Mouse (Mus musculus): ENCODE results near the gene Ppm1l. TPM values are rescaled to one million over a fixed set of nuclear protein-coding genes. Genes with fewer than 3 reads are reported as not detected.

Ppm1l gene
- polyA plus RNA-seq, 1 experiment from 2014 or later, result 5.7 TPM

DNA sequence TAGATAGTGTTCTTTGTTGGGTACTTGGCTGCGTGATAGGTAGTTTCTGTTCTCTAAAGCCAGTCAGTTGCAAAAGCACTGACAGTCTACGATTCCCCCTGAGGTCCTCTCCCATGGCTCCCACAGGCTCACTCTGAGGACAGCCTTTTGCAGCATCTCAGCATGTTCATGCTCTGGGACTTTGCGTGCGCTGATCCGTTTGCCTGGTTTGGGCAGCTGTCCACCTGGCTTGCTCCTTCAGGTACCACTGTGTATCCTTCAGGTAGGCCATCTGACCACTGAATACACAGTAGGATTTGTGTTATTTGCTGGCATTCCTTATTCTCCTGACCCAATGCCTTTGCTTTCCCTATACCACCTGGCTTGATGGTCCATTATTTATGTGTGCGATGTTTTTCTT lies 33.3 kb downstream of the Ppm1l start:
- WGBS, result 92% methylated on average over 6 of the region's 6 CpGs

GRCm38 (mm10) chr3:69352194-69352593 lies 35.5 kb downstream of the Ppm1l start:
- H3K4me1 ChIP-seq (ENCODE audit: insufficient read depth, low read length), result no peaks in the 10 kb centered on the region
- ATAC-seq (ENCODE audit: low FRiP score, low TSS enrichment), result no peak
- H3K9ac ChIP-seq (replicated peaks; ENCODE audit: low read length), result no peak overlapping the region
- no peaks in the 10 kb centered on the region for H3K9me3 ChIP-seq (ENCODE audit: low read length)
- H3K4me2 ChIP-seq (replicated peaks; ENCODE audit: low read depth, low read length), result no peak overlapping the region
- no peaks in the 10 kb centered on the region for H3K36me3 ChIP-seq (ENCODE audit: insufficient read depth, low read length)
- H3K4me3 ChIP-seq (ENCODE audit: low read length), result no peak overlapping the region
- no peak overlapping the region for H3K27ac ChIP-seq (ENCODE audit: low read length)
- 67% methylated on average over 1 of the region's 1 CpGs for WGBS
- no peaks in the 10 kb centered on the region for H3K27me3 ChIP-seq (ENCODE audit: insufficient read depth, low read length)

More for the DNA sequence above, 33.3 kb downstream of the Ppm1l start:
- Histone ChIP-seq H3K9me3 (ENCODE audit: low read length) (no peaks in the 10 kb centered on the region), H3K4me2 (replicated peaks; ENCODE audit: low read depth, low read length) (no peak overlapping the region), H3K36me3 (ENCODE audit: insufficient read depth, low read length) (no peaks in the 10 kb centered on the region), H3K27ac (ENCODE audit: low read length) (no peak overlapping the region), H3K9ac (replicated peaks; ENCODE audit: low read length) (no peak overlapping the region), H3K4me1 (ENCODE audit: insufficient read depth, low read length) (no peaks in the 10 kb centered on the region), H3K4me3 (ENCODE audit: low read length) (no peak overlapping the region), H3K27me3 (ENCODE audit: insufficient read depth, low read length) (no peaks in the 10 kb centered on the region)
- ATAC-seq (ENCODE audit: low FRiP score, low TSS enrichment), result no peak

DNA sequence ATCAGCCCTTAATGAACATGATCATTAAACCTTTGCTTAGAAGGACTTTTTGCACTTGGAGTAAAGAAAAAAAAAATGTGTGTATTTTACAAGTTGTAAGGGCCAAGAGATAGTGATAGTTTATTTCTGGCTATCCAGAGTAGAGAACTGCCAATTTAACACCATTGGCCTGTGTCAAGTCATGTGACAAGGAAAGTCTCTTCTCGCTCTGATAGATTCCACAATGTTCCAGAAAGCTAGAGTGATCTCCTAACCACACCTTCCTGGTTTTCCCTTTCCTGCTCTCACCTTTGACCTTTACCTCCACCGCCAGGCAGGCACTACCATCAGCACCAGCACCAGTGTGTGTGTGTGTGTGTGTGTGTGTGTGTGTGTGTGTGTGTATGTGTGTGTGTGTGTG lies 38.0 kb downstream of the Ppm1l start:
- H3K9me3 ChIP-seq (ENCODE audit: low read length), result peaks cover 2% of the 10 kb centered on the region; the same call in 1 of the 2 replicates
- no peak for ATAC-seq (ENCODE audit: low FRiP score, low TSS enrichment)
- H3K4me1 ChIP-seq (ENCODE audit: insufficient read depth, low read length), result no peaks in the 10 kb centered on the region
- WGBS, result 77% methylated on average over 2 of the region's 2 CpGs
- no peak overlapping the region for H3K4me3 ChIP-seq (ENCODE audit: low read length)
- no peaks in the 10 kb centered on the region for H3K36me3 ChIP-seq (ENCODE audit: insufficient read depth, low read length)
- H3K27me3 ChIP-seq (ENCODE audit: insufficient read depth, low read length), result no peaks in the 10 kb centered on the region
- no peak overlapping the region for H3K4me2 ChIP-seq (replicated peaks; ENCODE audit: low read depth, low read length)
- no peak overlapping the region for H3K9ac ChIP-seq (replicated peaks; ENCODE audit: low read length)
- H3K27ac ChIP-seq (ENCODE audit: low read length), result no peak overlapping the region

DNA sequence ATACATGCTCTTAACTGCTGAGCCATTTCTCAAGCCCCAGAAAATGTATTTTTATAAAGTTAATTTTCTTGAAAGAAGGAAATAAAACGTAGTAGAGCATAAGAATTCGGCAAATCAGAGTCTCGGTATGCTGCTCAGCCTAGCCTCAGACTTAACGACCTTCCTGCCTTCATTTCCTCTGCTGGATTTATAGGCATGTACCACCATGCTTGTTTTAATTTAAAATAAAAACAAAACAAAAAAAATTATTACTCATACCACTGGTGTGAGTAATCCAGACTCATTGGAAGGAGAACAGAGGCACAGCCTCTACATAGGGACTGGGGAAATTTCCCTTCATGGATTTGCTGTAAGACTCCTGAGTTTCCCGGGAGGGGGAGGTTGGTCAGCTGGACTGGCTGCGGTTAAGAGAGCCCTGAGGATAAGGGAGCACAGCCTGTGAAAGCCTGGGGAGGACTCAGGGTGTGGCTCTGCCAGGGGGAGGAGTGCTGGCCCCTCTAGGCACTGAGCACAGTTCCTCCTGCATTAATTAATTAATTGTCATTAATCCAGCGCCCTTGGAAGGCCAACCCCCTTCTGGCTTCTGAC lies 39.5 kb downstream of the Ppm1l start:
- no peak overlapping the region for H3K4me3 ChIP-seq (ENCODE audit: low read length)
- H3K4me1 ChIP-seq (ENCODE audit: insufficient read depth, low read length), result no peaks in the 10 kb centered on the region
- no peak overlapping the region for H3K4me2 ChIP-seq (replicated peaks; ENCODE audit: low read depth, low read length)
- 46% methylated on average over 7 of the region's 7 CpGs for WGBS
- H3K9ac ChIP-seq (replicated peaks; ENCODE audit: low read length), result no peak overlapping the region
- H3K36me3 ChIP-seq (ENCODE audit: insufficient read depth, low read length), result no peaks in the 10 kb centered on the region
- peak; percentile 71 for ATAC-seq (ENCODE audit: low FRiP score, low TSS enrichment)
- H3K9me3 ChIP-seq (ENCODE audit: low read length), result peaks cover 4% of the 10 kb centered on the region; the same call in 1 of the 2 replicates
- H3K27ac ChIP-seq (ENCODE audit: low read length), result no peak overlapping the region
- no peaks in the 10 kb centered on the region for H3K27me3 ChIP-seq (ENCODE audit: insufficient read depth, low read length)

DNA sequence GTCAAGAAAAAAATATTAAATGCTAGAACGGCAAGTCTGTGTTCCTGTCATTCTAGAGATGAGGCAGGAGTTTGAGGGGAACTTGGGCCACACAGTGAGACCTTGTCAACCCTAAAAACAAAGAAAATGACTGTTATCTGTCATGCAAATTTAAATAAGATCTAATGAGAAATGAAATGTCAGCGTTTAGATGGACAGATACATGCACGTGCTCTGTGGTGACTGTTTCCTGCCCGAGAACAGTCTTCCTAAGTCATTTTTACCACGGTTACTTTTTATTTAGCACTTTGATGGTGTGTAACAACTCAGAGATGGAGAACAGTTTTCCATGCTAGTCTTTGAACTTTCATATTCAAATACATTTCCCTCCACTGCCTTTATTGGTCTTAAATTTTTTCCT lies 40.1 kb downstream of the Ppm1l start:
- WGBS, result 74% methylated on average over 5 of the region's 5 CpGs
- Histone ChIP-seq H3K36me3 (ENCODE audit: insufficient read depth, low read length) (no peaks in the 10 kb centered on the region), H3K27me3 (ENCODE audit: insufficient read depth, low read length) (no peaks in the 10 kb centered on the region), H3K4me3 (ENCODE audit: low read length) (no peak overlapping the region), H3K27ac (ENCODE audit: low read length) (no peak overlapping the region), H3K4me1 (ENCODE audit: insufficient read depth, low read length) (no peaks in the 10 kb centered on the region), H3K9me3 (ENCODE audit: low read length) (peaks cover 4% of the 10 kb centered on the region; the same call in 1 of the 2 replicates), H3K4me2 (replicated peaks; ENCODE audit: low read depth, low read length) (no peak overlapping the region), H3K9ac (replicated peaks; ENCODE audit: low read length) (no peak overlapping the region)
- ATAC-seq (ENCODE audit: low FRiP score, low TSS enrichment), result no peak

GRCm38 (mm10) chr3:69357897-69358619 lies 41.4 kb downstream of the Ppm1l start:
- 79% methylated on average over 12 of the region's 12 CpGs for WGBS
- Histone ChIP-seq H3K4me3 (ENCODE audit: low read length) (no peak overlapping the region), H3K9me3 (ENCODE audit: low read length) (peaks cover 4% of the 10 kb centered on the region; the same call in 1 of the 2 replicates), H3K27ac (ENCODE audit: low read length) (no peak overlapping the region), H3K9ac (replicated peaks; ENCODE audit: low read length) (no peak overlapping the region), H3K4me2 (replicated peaks; ENCODE audit: low read depth, low read length) (no peak overlapping the region), H3K27me3 (ENCODE audit: insufficient read depth, low read length) (no peaks in the 10 kb centered on the region), H3K4me1 (ENCODE audit: insufficient read depth, low read length) (no peaks in the 10 kb centered on the region), H3K36me3 (ENCODE audit: insufficient read depth, low read length) (no peaks in the 10 kb centered on the region)
- ATAC-seq (ENCODE audit: low FRiP score, low TSS enrichment), result no peak

DNA sequence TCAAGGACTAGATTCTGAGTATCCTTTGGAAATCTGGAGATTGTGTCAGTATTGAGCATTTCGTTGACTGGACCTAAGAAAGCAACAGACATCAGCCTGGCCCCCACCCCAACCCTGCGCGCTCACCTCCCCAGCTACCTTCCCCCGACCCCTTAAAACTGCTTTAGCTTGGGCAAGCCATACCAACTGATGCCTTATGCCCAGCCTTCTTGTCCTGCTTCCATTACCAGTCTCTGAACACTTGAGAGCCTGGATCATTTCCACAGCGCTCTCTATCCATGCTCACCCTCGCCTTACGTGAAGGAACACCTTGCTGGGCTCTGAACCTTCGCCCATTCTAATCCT lies 41.9 kb downstream of the Ppm1l start:
- Histone ChIP-seq H3K9ac (replicated peaks; ENCODE audit: low read length) (no peak overlapping the region), H3K36me3 (ENCODE audit: insufficient read depth, low read length) (no peaks in the 10 kb centered on the region), H3K4me3 (ENCODE audit: low read length) (no peak overlapping the region), H3K27me3 (ENCODE audit: insufficient read depth, low read length) (no peaks in the 10 kb centered on the region), H3K27ac (ENCODE audit: low read length) (no peak overlapping the region), H3K4me2 (replicated peaks; ENCODE audit: low read depth, low read length) (no peak overlapping the region), H3K4me1 (ENCODE audit: insufficient read depth, low read length) (no peaks in the 10 kb centered on the region), H3K9me3 (ENCODE audit: low read length) (peaks cover 4% of the 10 kb centered on the region; the same call in 1 of the 2 replicates)
- whole genome bisulfite sequencing, result 97% methylated on average over 8 of the region's 8 CpGs
- ATAC-seq (ENCODE audit: low FRiP score, low TSS enrichment), result no peak

GRCm38 (mm10) chr3:69360263-69360895 lies 43.7 kb downstream of the Ppm1l start:
- Histone ChIP-seq H3K27ac (ENCODE audit: low read length) (no peak overlapping the region), H3K36me3 (ENCODE audit: insufficient read depth, low read length) (no peaks in the 10 kb centered on the region), H3K27me3 (ENCODE audit: insufficient read depth, low read length) (no peaks in the 10 kb centered on the region), H3K9ac (replicated peaks; ENCODE audit: low read length) (no peak overlapping the region), H3K4me2 (replicated peaks; ENCODE audit: low read depth, low read length) (no peak overlapping the region), H3K4me1 (ENCODE audit: insufficient read depth, low read length) (no peaks in the 10 kb centered on the region), H3K4me3 (ENCODE audit: low read length) (no peak overlapping the region), H3K9me3 (ENCODE audit: low read length) (peaks cover 4% of the 10 kb centered on the region; the same call in 1 of the 2 replicates)
- 76% methylated on average over 4 of the region's 4 CpGs for WGBS
- ATAC-seq (ENCODE audit: low FRiP score, low TSS enrichment), result no peak

DNA sequence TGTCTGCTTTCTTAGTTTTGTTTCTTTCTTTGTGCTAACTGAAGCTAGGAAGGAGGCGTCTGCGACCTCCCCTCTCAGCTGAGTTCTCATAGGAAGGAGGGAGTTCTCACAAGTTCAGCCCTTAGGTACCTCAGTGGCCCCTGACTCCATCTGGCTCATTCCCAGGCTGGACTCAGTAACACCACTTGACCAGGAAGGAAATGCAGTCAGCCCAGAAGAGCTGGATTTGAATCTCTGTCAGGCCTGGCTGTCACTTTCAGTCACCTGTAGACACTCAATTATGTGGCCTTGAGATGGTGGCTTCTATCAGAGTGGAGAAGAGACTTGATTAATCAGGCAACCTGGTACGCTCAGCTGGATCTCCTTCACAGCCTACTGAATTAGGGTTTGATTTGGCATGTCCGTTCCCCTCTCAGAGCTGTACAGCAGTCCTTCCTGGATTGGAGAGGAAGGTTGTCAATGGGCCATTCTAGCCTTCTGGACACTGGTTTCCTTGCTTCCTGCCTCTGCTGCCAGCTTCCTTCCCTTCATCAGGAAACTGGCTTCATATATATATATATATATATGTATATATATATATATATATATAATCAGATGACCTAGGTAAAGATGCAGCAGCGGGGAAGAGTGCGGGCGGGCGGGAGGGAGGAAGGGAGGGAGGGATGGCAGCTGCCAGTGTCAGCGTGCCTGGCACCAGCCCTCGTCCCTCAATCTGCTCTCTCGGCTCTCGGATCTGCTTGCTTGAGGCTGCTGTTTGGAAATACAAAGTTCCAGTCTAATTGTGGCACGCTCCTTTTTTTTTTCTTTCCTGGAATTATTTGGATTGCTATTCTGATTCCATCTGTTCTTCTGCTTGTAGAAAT lies 45.1 kb downstream of the Ppm1l start:
- no peak overlapping the region for H3K9ac ChIP-seq (replicated peaks; ENCODE audit: low read length)
- 81% methylated on average over 13 of the region's 13 CpGs for WGBS
- H3K36me3 ChIP-seq (ENCODE audit: insufficient read depth, low read length), result no peaks in the 10 kb centered on the region
- no peaks in the 10 kb centered on the region for H3K4me1 ChIP-seq (ENCODE audit: insufficient read depth, low read length)
- no peak overlapping the region for H3K4me2 ChIP-seq (replicated peaks; ENCODE audit: low read depth, low read length)
- no peak overlapping the region for H3K27ac ChIP-seq (ENCODE audit: low read length)
- no peak for ATAC-seq (ENCODE audit: low FRiP score, low TSS enrichment)
- no peaks in the 10 kb centered on the region for H3K27me3 ChIP-seq (ENCODE audit: insufficient read depth, low read length)
- no peak overlapping the region for H3K4me3 ChIP-seq (ENCODE audit: low read length)
- peaks cover 4% of the 10 kb centered on the region; the same call in 1 of the 2 replicates for H3K9me3 ChIP-seq (ENCODE audit: low read length)

Measured in kidney, embryonic 16.5 days (tissue).